Mouse (Mus musculus) MEL (cell line): ENCODE data around the gene Zfp775.

Source experiments
- KAT2A ChIP-seq: conservative IDR thresholded peaks from 2 replicates; pipeline ENCODE4 v1.6.1; 2012; ENCODE audit warnings: low read depth, low read length, improper control_type of control experiment, inconsistent platforms
- RCOR1 ChIP-seq: IDR thresholded peaks from 2 replicates; pipeline ENCODE4 v1.6.1; 2012; ENCODE audit warnings: low read depth, mild to moderate bottlenecking, inconsistent platforms, low read length, improper control_type of control experiment

DNA sequence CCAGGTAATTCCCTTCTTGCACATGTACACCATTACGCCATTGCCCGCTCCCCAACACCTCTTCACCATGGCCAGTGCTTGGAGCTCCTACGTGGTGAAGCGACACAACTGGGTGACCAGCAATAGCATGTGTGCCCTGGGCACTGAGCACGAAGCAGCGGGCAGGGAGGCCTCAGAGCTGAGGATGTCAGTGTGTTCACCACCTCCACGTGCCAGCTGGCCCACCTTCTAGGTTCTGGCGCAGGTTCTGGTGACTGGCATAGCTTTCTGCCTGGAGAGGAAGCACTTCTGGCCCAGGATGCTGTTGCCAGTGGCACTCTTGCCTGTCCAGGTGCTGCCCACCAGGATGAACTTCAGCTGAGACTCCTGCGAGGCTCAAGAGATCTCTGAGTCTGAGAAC lies 63.6 kb downstream of the Zfp775 start:
- no peak for TF ChIP-seq KAT2A
- TF ChIP-seq RCOR1, result no peak
